Mouse (Mus musculus): ENCODE data around the gene Hecw2. TPM values are rescaled to one million over a fixed set of nuclear protein-coding genes. Genes with fewer than 3 reads are reported as not detected.

The Hecw2 gene
- polyA plus RNA-seq, 2 experiments = 2.2 to 2.8 TPM

- H3K4me3 ChIP-seq (replicated peaks; ENCODE audit: low read length) = no peak overlapping the region
- no peaks in the 10 kb centered on the region for H3K9me3 ChIP-seq (ENCODE audit: control insufficient read depth, low read length)
- no peak overlapping the region for H3K4me2 ChIP-seq (replicated peaks; ENCODE audit: low read depth, low read length, severe bottlenecking)
- H3K27ac ChIP-seq (replicated peaks; ENCODE audit: low read depth, low read length) = no peak overlapping the region
- DNase-seq (ENCODE audit: low spot score) (no peak), ATAC-seq (ENCODE audit: low FRiP score, low read depth) (no peak)
- no peaks in the 10 kb centered on the region for H3K27me3 ChIP-seq (ENCODE audit: control insufficient read depth, insufficient read depth, low read length)
- H3K4me1 ChIP-seq (ENCODE audit: control insufficient read depth, insufficient read depth, low read length) = no peaks in the 10 kb centered on the region
- no peak for TF ChIP-seq POLR2A (IDR thresholded peaks at IDR 0.05; ENCODE audit: borderline replicate concordance, extremely low read depth, insufficient read depth, insufficient read length)
- WGBS = 54% methylated on average over 4 of the region's 4 CpGs
- H3K9ac ChIP-seq (ENCODE audit: low read depth, low read length, severe bottlenecking) = no peak overlapping the region
- H3K36me3 ChIP-seq (ENCODE audit: control insufficient read depth, insufficient read depth, low read length) = no peaks in the 10 kb centered on the region; the same call in 1 of the 2 replicates
Observed at GRCm38 (mm10) chr1:53841080-53841479, 353.9 kb downstream of the Hecw2 start.

- Histone ChIP-seq H3K9ac (ENCODE audit: low read depth, low read length, severe bottlenecking) (no peak overlapping the region), H3K36me3 (ENCODE audit: control insufficient read depth, insufficient read depth, low read length) (no peaks in the 10 kb centered on the region; the same call in 1 of the 2 replicates), H3K27ac (replicated peaks; ENCODE audit: low read depth, low read length) (no peak overlapping the region), H3K4me1 (ENCODE audit: control insufficient read depth, insufficient read depth, low read length) (no peaks in the 10 kb centered on the region), H3K27me3 (ENCODE audit: control insufficient read depth, insufficient read depth, low read length) (no peaks in the 10 kb centered on the region), H3K9me3 (ENCODE audit: control insufficient read depth, low read length) (no peaks in the 10 kb centered on the region), H3K4me3 (replicated peaks; ENCODE audit: low read length) (no peak overlapping the region), H3K4me2 (replicated peaks; ENCODE audit: low read depth, low read length, severe bottlenecking) (no peak overlapping the region)
- ATAC-seq (ENCODE audit: low FRiP score, low read depth) = no peak
- no peak for TF ChIP-seq POLR2A (IDR thresholded peaks at IDR 0.05; ENCODE audit: borderline replicate concordance, extremely low read depth, insufficient read depth, insufficient read length)
- no peak for DNase-seq (ENCODE audit: low spot score)
- 75% methylated on average over 2 of the region's 2 CpGs for whole genome bisulfite sequencing
Observed at GRCm38 (mm10) chr1:53839392-53839791, 355.6 kb downstream of the Hecw2 start.

- H3K9ac ChIP-seq (ENCODE audit: low read depth, low read length, severe bottlenecking) = no peak overlapping the region
- no peak for ATAC-seq (ENCODE audit: low FRiP score, low read depth)
- H3K9me3 ChIP-seq (ENCODE audit: control insufficient read depth, low read length) = no peaks in the 10 kb centered on the region
- TF ChIP-seq POLR2A (IDR thresholded peaks at IDR 0.05; ENCODE audit: borderline replicate concordance, extremely low read depth, insufficient read depth, insufficient read length) = no peak
- no peaks in the 10 kb centered on the region; the same call in 1 of the 2 replicates for H3K36me3 ChIP-seq (ENCODE audit: control insufficient read depth, insufficient read depth, low read length)
- no peaks in the 10 kb centered on the region for H3K27me3 ChIP-seq (ENCODE audit: control insufficient read depth, insufficient read depth, low read length)
- no peak overlapping the region for H3K4me3 ChIP-seq (replicated peaks; ENCODE audit: low read length)
- no peak overlapping the region for H3K27ac ChIP-seq (replicated peaks; ENCODE audit: low read depth, low read length)
- H3K4me1 ChIP-seq (ENCODE audit: control insufficient read depth, insufficient read depth, low read length) = no peaks in the 10 kb centered on the region
- no peak for DNase-seq (ENCODE audit: low spot score)
- H3K4me2 ChIP-seq (replicated peaks; ENCODE audit: low read depth, low read length, severe bottlenecking) = no peak overlapping the region
- 86% methylated on average over 8 of the region's 8 CpGs for WGBS
Observed at GRCm38 (mm10) chr1:53838182-53838859, 356.6 kb downstream of the Hecw2 start.

- WGBS = 78% methylated on average over 5 of the region's 5 CpGs
- Histone ChIP-seq H3K9me3 (ENCODE audit: control insufficient read depth, low read length) (no peaks in the 10 kb centered on the region), H3K4me1 (ENCODE audit: control insufficient read depth, insufficient read depth, low read length) (no peaks in the 10 kb centered on the region), H3K27ac (replicated peaks; ENCODE audit: low read depth, low read length) (no peak overlapping the region), H3K36me3 (ENCODE audit: control insufficient read depth, insufficient read depth, low read length) (no peaks in the 10 kb centered on the region), H3K9ac (ENCODE audit: low read depth, low read length, severe bottlenecking) (no peak overlapping the region), H3K4me3 (replicated peaks; ENCODE audit: low read length) (no peak overlapping the region), H3K27me3 (ENCODE audit: control insufficient read depth, insufficient read depth, low read length) (no peaks in the 10 kb centered on the region), H3K4me2 (replicated peaks; ENCODE audit: low read depth, low read length, severe bottlenecking) (no peak overlapping the region)
- TF ChIP-seq POLR2A (IDR thresholded peaks at IDR 0.05; ENCODE audit: borderline replicate concordance, extremely low read depth, insufficient read depth, insufficient read length) = no peak
- ATAC-seq (ENCODE audit: low FRiP score, low read depth) (no peak), DNase-seq (ENCODE audit: low spot score) (no peak)
Observed at GRCm38 (mm10) chr1:53830286-53830685, 364.7 kb downstream of the Hecw2 start.

GRCm38 (mm10) chr1:53829089-53829488 is 365.9 kb downstream of the Hecw2 start:
- H3K4me1 ChIP-seq (ENCODE audit: control insufficient read depth, insufficient read depth, low read length) = no peaks in the 10 kb centered on the region; the same call in 1 of the 2 replicates
- no peaks in the 10 kb centered on the region for H3K27me3 ChIP-seq (ENCODE audit: control insufficient read depth, insufficient read depth, low read length)
- no peak overlapping the region for H3K4me2 ChIP-seq (replicated peaks; ENCODE audit: low read depth, low read length, severe bottlenecking)
- no peaks in the 10 kb centered on the region for H3K36me3 ChIP-seq (ENCODE audit: control insufficient read depth, insufficient read depth, low read length)
- ATAC-seq (ENCODE audit: low FRiP score, low read depth) (no peak), DNase-seq (ENCODE audit: low spot score) (no peak)
- 76% methylated on average over 9 of the region's 9 CpGs for WGBS
- H3K9ac ChIP-seq (ENCODE audit: low read depth, low read length, severe bottlenecking) = no peak overlapping the region
- H3K4me3 ChIP-seq (replicated peaks; ENCODE audit: low read length) = no peak overlapping the region
- H3K27ac ChIP-seq (replicated peaks; ENCODE audit: low read depth, low read length) = no peak overlapping the region
- no peak for TF ChIP-seq POLR2A (IDR thresholded peaks at IDR 0.05; ENCODE audit: borderline replicate concordance, extremely low read depth, insufficient read depth, insufficient read length)
- no peaks in the 10 kb centered on the region for H3K9me3 ChIP-seq (ENCODE audit: control insufficient read depth, low read length)

Measured in limb, embryonic 14.5 days (tissue).